Mouse (Mus musculus) heart, postnatal 0 days (tissue): Measurements from ENCODE around the gene Pdp2.

Experiments
- CTCF ChIP-seq: IDR thresholded peaks from 2 replicates; pipeline ENCODE4 v1.5.1; 2016; ENCODE audit warnings: antibody characterized with exemption, control low read depth, low read depth
- EP300 ChIP-seq: IDR thresholded peaks from 2 replicates; pipeline ENCODE4 v1.6.1; 2016; ENCODE audit warnings: antibody characterized with exemption, low read depth

DNA sequence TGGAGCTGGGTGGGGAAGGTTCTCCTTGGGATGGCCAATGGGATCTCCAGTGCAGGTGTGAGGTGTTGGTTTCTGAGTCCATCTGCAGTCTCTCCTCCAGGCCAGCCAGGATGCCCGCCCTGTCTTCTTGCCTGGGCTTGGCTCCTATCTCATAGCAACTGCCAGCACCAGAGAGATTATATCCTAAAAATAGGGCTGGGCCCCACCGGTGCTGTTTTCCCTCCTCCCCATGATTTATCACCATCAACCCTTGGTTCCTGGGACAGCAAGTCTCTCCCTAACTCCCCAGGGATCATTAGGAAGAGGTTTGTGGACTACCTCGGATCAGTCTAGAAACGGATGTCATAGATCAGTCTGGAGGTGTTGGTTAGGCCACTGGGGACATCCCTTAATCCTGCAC is 21.9 kb downstream of the Pdp2 start:
- no peak for TF ChIP-seq EP300
- TF ChIP-seq CTCF, result no peak
